Mouse (Mus musculus) liver, postnatal 0 days (tissue): ENCODE measurements around the gene Cmklr1.

Source experiments
- CTCF ChIP-seq: sonication (generic); IDR thresholded peaks from 2 replicates; pipeline ENCODE4 v1.5.1; 2016; ENCODE audit warnings: antibody characterized with exemption, low read depth
- EP300 ChIP-seq: IDR thresholded peaks from 2 replicates; pipeline ENCODE4 v1.6.1; 2016; ENCODE audit warnings: antibody characterized with exemption, low read depth, mild to moderate bottlenecking

GRCm38 (mm10) chr5:113664629-113665195 is 14.5 kb upstream of the Cmklr1 start:
- TF ChIP-seq EP300 = no peak
- no peak for TF ChIP-seq CTCF
